In the genomic region with DNA sequence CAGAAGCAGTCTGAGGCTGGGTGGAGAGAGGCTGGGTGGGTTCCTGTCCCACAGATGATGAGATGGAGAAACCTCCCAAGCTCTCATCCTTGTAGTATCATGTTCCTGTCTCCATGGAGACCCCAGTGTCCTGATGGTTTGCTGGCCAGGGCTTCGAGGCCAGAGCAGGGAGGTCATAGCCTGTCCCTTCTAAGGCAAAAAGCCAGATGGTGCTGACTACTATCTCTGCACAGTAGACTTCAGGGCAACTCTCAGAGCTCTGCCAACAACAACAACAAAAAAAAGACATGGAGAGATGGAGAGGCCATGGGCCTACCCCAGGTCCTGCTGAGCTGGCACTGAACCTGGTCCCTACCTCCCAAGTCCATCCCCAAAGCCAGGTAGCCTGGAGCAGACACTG, we compare ENCODE assay signal across 9 mouse cellular contexts.
DNase-seq lines count a peak whose midpoint lies in the region; ATAC-seq and TF ChIP-seq lines count a peak whose summit lies in the region.
"Had no signal": no experiment of that assay in that cellular context is flagged by ENCODE, and none has a peak within 500 bp of the region (broad histone marks: within the 10 kb centered on the region; RNA-seq: fewer than 3 reads in every experiment).

No protein-coding gene starts in this region.

- no peak for ATAC-seq in liver, embryonic 14.5 days (ENCODE audit: insufficient read depth)
- no peak for ATAC-seq in neural tube, embryonic 15.5 days (ENCODE audit: low FRiP score)

- TF ChIP-seq EP300 in liver, embryonic 14.5 days (IDR thresholded peaks at IDR 0.05; ENCODE audit: low read depth), result no peak

- no peak overlapping the region for H3K4me3 ChIP-seq in gastrocnemius, adult 2 months
- no peak overlapping the region for H3K4me3 ChIP-seq in left cerebral cortex, adult 2 months
- H3K4me3 ChIP-seq in liver, embryonic 14.5 days (ENCODE audit: insufficient read depth in 1 of 2, low read depth in 2 of 2, low read length in 2 of 2), result no peak overlapping the region
- H3K4me3 ChIP-seq in neural tube, embryonic 15.5 days (replicated peaks), result no peak overlapping the region

- no peaks in the 10 kb centered on the region for H3K36me3 ChIP-seq in liver, embryonic 14.5 days (replicated peaks; ENCODE audit: control insufficient read depth, insufficient read depth, low read depth)
- H3K36me3 ChIP-seq in neural tube, embryonic 15.5 days, result no peaks in the 10 kb centered on the region

- H3K27me3 ChIP-seq in liver, embryonic 14.5 days (ENCODE audit: control insufficient read depth, insufficient read depth, low read length), result no peaks in the 10 kb centered on the region
- no peaks in the 10 kb centered on the region for H3K27me3 ChIP-seq in neural tube, embryonic 15.5 days (replicated peaks)

- no peak for TF ChIP-seq CTCF in gastrocnemius, adult 2 months (IDR thresholded peaks at IDR 0.05)
- no peak for TF ChIP-seq CTCF in left cerebral cortex, adult 2 months (IDR thresholded peaks at IDR 0.05)
- TF ChIP-seq CTCF in liver, embryonic 14.5 days (IDR thresholded peaks at IDR 0.05; ENCODE audit: low read depth), result no peak

- H3K9ac ChIP-seq in liver, embryonic 14.5 days (replicated peaks), result no peak overlapping the region
- no peak overlapping the region for H3K9ac ChIP-seq in neural tube, embryonic 15.5 days (replicated peaks)

- H3K27ac ChIP-seq in gastrocnemius, adult 2 months, result peak overlapping the region; percentile 72
- peak overlapping the region; percentile 44; the same call in 1 of the 2 replicates for H3K27ac ChIP-seq in left cerebral cortex, adult 2 months
- H3K27ac ChIP-seq in liver, embryonic 14.5 days, result peak overlapping the region; percentile 14; the same call in 1 of the 2 replicates
- H3K27ac ChIP-seq in neural tube, embryonic 15.5 days (replicated peaks), result no peak overlapping the region

- H3K4me1 ChIP-seq in liver, embryonic 14.5 days (replicated peaks; ENCODE audit: control insufficient read depth in 2 of 2, insufficient read depth in 2 of 2, low read length in 1 of 2), result peaks cover 44 to 53% of the 10 kb centered on the region in 2 experiments
- H3K4me1 ChIP-seq in neural tube, embryonic 15.5 days, result peaks cover 5% of the 10 kb centered on the region; the same call in 1 of the 2 replicates

- no peaks in the 10 kb centered on the region for H3K9me3 ChIP-seq in liver, embryonic 14.5 days (ENCODE audit: control insufficient read depth, low read length)
- H3K9me3 ChIP-seq in neural tube, embryonic 15.5 days (replicated peaks), result no peaks in the 10 kb centered on the region

- peak; percentile 34 for DNase-seq in gastrocnemius, adult 2 months
- DNase-seq in gastrocnemius, postnatal 25 days, result no peak
- no peak for DNase-seq in left cerebral cortex, adult 2 months (ENCODE audit: extremely low spot score in 1 of 2, low spot score in 2 of 2)
- DNase-seq in left cerebral cortex, adult 11 months (ENCODE audit: low spot score), result no peak
- peak; percentile 50 for DNase-seq in MN1 (ENCODE audit: low spot score)
- DNase-seq in liver, embryonic 14.5 days (ENCODE audit: low read depth in 3 of 3, low spot score in 3 of 3), result no peak
- no peak for DNase-seq in kidney, postnatal 25 days
- DNase-seq: adrenal gland, adult 8-10 months had no signal

- 58% methylated on average over 1 of the region's 1 CpGs for WGBS in liver, embryonic 14.5 days (ENCODE audit: insufficient replicate concordance)
- WGBS in neural tube, embryonic 15.5 days, result 31% methylated on average over 1 of the region's 1 CpGs

- intact Hi-C loops in gastrocnemius, adult 2 months (cut with DNase I), result loop anchor here (10.0 kb wide), 2 partner anchors 214 to 306 kb away; no protein-coding TSS in a partner anchor
- intact Hi-C loops in left cerebral cortex, adult 2 months (cut with DNase I), result loop anchor here (5.0 kb wide), 1 partner anchor 264 kb away; no protein-coding TSS in a partner anchor

- H3K4me2 ChIP-seq in liver, embryonic 14.5 days (ENCODE audit: low read depth), result no peak overlapping the region
- H3K4me2 ChIP-seq in neural tube, embryonic 15.5 days, result no peak overlapping the region

Comparison
In these comparisons a context has a peak if more than half of its experiments do, and no peak if none do; other contexts are left out.
1. DNase-seq: peak in gastrocnemius, adult 2 months (single experiment) and MN1 (single experiment); none in gastrocnemius, postnatal 25 days (single experiment), left cerebral cortex, adult 2 months (0 of 2), left cerebral cortex, adult 11 months (single experiment), liver, embryonic 14.5 days (0 of 3) and kidney, postnatal 25 days (0 of 2).